Mouse (Mus musculus) cortical plate, adult 2 months (tissue): ENCODE measurements around the gene Pfn1.

Experiments
- CTCF ChIP-seq: fragments of 200-500 bp; IDR thresholded peaks from 2 replicates; pipeline ENCODE4 v1.5.1; 2011; ENCODE audit warnings: mild to moderate bottlenecking, control low read depth, low read length; ENCODE audit not compliant: insufficient read depth; ENCODE audit errors: extremely low read depth
- POLR2A ChIP-seq: fragments of 200-500 bp; IDR thresholded peaks from 2 replicates; pipeline ENCODE4 v1.6.1; 2011; ENCODE audit warnings: mild to moderate bottlenecking, low read length, control low read depth; ENCODE audit not compliant: insufficient read depth; ENCODE audit errors: extremely low read depth

DNA sequence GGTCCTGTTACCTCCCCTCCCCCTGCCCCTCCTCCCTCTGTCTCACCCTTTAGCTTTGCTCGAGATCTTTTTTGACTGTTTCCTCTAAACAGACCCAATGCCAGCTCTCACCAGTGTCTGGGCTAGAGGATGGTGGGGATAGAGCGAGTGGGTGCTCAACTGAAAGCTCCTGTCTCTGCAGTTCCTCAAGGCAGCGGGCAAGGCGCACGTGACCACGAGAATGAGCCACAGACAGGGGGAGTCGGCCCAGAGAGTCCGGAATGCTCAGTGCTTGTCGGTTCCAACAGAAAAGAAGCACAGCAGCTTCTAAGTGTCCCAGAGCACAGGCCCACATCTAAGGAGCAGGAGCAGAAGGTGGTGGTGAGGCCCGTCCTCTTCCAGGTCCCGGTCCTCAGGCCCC, 20.1 kb upstream of the Pfn1 start:
- TF ChIP-seq POLR2A (no peak), CTCF (no peak)
